Mouse (Mus musculus): ENCODE measurements around the gene Tmem217. TPM values are rescaled to one million over a fixed set of nuclear protein-coding genes. Genes with fewer than 3 reads are reported as not detected.

The Tmem217 gene
- total and polyA plus RNA-seq, 3 experiments: 2.5 to 4.5 TPM; not detected in 1

- TF ChIP-seq E2F4 (IDR thresholded peaks at IDR 0.05; ENCODE audit: borderline replicate concordance, low read depth, low read length) (no peak), MAX (IDR thresholded peaks at IDR 0.05; ENCODE audit: low read length) (peak; percentile 50), NRF1 (IDR thresholded peaks at IDR 0.05; ENCODE audit: insufficient read depth, low read depth, low read length, poor library complexity, severe bottlenecking) (no peak), POLR2AphosphoS2 (IDR thresholded peaks at IDR 0.05; ENCODE audit: low read length) (no peak), ZKSCAN1 (IDR thresholded peaks at IDR 0.05; ENCODE audit: low read depth, low read length) (peak; percentile 73; the same call in 1 of the 2 replicates), CHD1 (IDR thresholded peaks at IDR 0.05; ENCODE audit: low read depth, low read length) (no peak), SMC3 (IDR thresholded peaks at IDR 0.05; ENCODE audit: low read depth, low read length) (no peak), TCF12 (IDR thresholded peaks at IDR 0.05; ENCODE audit: low read depth, low read length) (0 out of 2 replicates have a peak, but pooled peaks have one; percentile 16), MYC (IDR thresholded peaks at IDR 0.05; ENCODE audit: low read depth, low read length) (no peak), CTCF (IDR thresholded peaks at IDR 0.05 in 2 of 3, conservative IDR thresholded peaks at IDR 0.05 in 1 of 3; ENCODE audit: control insufficient read depth in 1 of 3, insufficient read depth in 1 of 3, low read depth in 2 of 3, low read length in 3 of 3, poor library complexity in 1 of 3, severe bottlenecking in 1 of 3) (no peak), ZMIZ1 (IDR thresholded peaks at IDR 0.05; ENCODE audit: low read depth, low read length) (no peak), MXI1 (IDR thresholded peaks at IDR 0.05; ENCODE audit: low read depth, low read length) (no peak; the same call in 1 of the 2 replicates), GATA1 (IDR thresholded peaks at IDR 0.05; ENCODE audit: low read depth, low read length) (peak; percentile 51; the same call in 1 of the 2 replicates), POLR2AphosphoS5 (IDR thresholded peaks at IDR 0.05; ENCODE audit: borderline replicate concordance, low read depth, low read length) (no peak), BHLHE40 (IDR thresholded peaks at IDR 0.05; ENCODE audit: borderline replicate concordance, low read depth, low read length) (peak; percentile 88)
These were observed 50.0 kb downstream of the Tmem217 start (continued) for GRCm38 (mm10) chr17:29502005-29502668.

DNA sequence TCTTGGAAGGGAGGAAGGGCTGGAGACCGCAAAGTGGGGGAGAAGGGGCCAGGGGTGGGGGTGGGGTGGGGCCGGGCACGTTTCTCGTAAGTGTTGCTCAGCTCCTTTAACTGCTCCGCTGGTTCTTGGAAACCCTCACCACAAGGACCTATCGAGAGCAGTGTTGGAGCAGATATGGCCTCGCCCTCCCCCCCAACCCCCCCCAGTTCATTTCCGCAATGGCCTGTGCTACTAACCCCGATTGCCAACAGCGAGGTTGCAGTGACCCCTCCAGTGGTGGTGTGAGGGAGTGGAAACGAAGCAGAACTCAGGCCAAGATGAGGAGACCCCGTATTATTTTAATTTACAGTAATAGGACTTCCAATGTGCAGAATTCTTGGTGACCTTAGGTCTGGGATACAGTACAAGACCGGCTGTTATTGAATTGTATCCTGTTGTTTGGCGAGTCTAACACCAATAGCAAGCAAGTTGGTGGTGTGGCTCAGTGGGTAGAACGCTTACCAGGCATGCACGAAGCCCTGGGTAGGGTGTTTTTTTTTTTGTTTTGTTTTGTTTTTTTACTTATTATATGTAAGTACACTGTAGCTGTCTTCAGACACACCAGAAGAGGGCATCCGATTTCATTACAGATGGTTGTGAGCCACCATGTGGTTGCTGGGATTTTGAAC is 51.2 kb downstream of the Tmem217 start:
- peak overlapping the region; percentile 65 for H3K9ac ChIP-seq (ENCODE audit: control insufficient read depth, low read depth, low read length, poor library complexity, severe bottlenecking)
- H3K4me1 ChIP-seq (ENCODE audit: control insufficient read depth in 1 of 2, insufficient read depth in 2 of 2, low read length in 2 of 2): peaks cover 4 to 51% of the 10 kb centered on the region in 2 experiments; a peak in 3 of 4 replicates
- H3K27ac ChIP-seq (ENCODE audit: control insufficient read depth, low read depth, low read length): peak overlapping the region; percentile 100
- TF ChIP-seq POLR2AphosphoS5 (IDR thresholded peaks at IDR 0.05; ENCODE audit: borderline replicate concordance, low read depth, low read length): no peak
- peak; percentile 77 for TF ChIP-seq GATA1 (IDR thresholded peaks at IDR 0.05; ENCODE audit: low read depth, low read length)
- TF ChIP-seq ZKSCAN1 (IDR thresholded peaks at IDR 0.05; ENCODE audit: low read depth, low read length): no peak
- TF ChIP-seq ZC3H11A (IDR thresholded peaks at IDR 0.05; ENCODE audit: low read depth, low read length): no peak
- peak; percentile 66 for TF ChIP-seq TBP (IDR thresholded peaks at IDR 0.05; ENCODE audit: low read depth, low read length)
- 0 out of 2 replicates have a peak, but pooled peaks have one; percentile 14 for TF ChIP-seq MXI1 (IDR thresholded peaks at IDR 0.05; ENCODE audit: low read depth, low read length)
- TF ChIP-seq SMC3 (IDR thresholded peaks at IDR 0.05; ENCODE audit: low read depth, low read length): no peak
- peak; percentile 27; the same call in 1 of the 2 replicates for TF ChIP-seq MAX (IDR thresholded peaks at IDR 0.05; ENCODE audit: low read length)
- no peak for TF ChIP-seq JUND (IDR thresholded peaks at IDR 0.05; ENCODE audit: low read depth, low read length)
- TF ChIP-seq NRF1 (IDR thresholded peaks at IDR 0.05; ENCODE audit: insufficient read depth, low read depth, low read length, poor library complexity, severe bottlenecking): no peak
- TF ChIP-seq MAZ (IDR thresholded peaks at IDR 0.05; ENCODE audit: low read depth, low read length): peak; percentile 90
- TF ChIP-seq KAT2A (conservative IDR thresholded peaks at IDR 0.05; ENCODE audit: low read depth, low read length): no peak
- TF ChIP-seq TAL1 (IDR thresholded peaks at IDR 0.05; ENCODE audit: low read length): peak; percentile 62
- no peak for TF ChIP-seq USF2 (IDR thresholded peaks at IDR 0.05; ENCODE audit: borderline replicate concordance in 1 of 2, insufficient read depth in 1 of 2, low read depth in 1 of 2, low read length in 2 of 2)
- no peak for TF ChIP-seq UBTF (IDR thresholded peaks at IDR 0.05; ENCODE audit: borderline replicate concordance, insufficient read depth, low read depth, low read length)
- TF ChIP-seq RAD21 (IDR thresholded peaks at IDR 0.05; ENCODE audit: low read depth, low read length): no peak; the same call in 1 of the 2 replicates
- 0 out of 2 replicates have a peak, but pooled peaks have one; percentile 28 for TF ChIP-seq MYC (IDR thresholded peaks at IDR 0.05; ENCODE audit: low read depth, low read length)
- no peak for TF ChIP-seq ZMIZ1 (IDR thresholded peaks at IDR 0.05; ENCODE audit: low read depth, low read length)
- TF ChIP-seq CHD1 (IDR thresholded peaks at IDR 0.05; ENCODE audit: low read depth, low read length): no peak
- TF ChIP-seq ETS1 (IDR thresholded peaks at IDR 0.05; ENCODE audit: low read depth, low read length): peak; percentile 88
- peak in 1 of 2 experiments; percentile 38; a peak in 2 of 4 replicates for TF ChIP-seq POLR2A (IDR thresholded peaks at IDR 0.05; ENCODE audit: control insufficient read depth in 1 of 2, insufficient read depth in 1 of 2, low read depth in 1 of 2, low read length in 2 of 2, poor library complexity in 1 of 2)
- TF ChIP-seq USF1 (IDR thresholded peaks at IDR 0.05; ENCODE audit: low read depth, low read length): no peak
- no peak for TF ChIP-seq NELFE (IDR thresholded peaks at IDR 0.05; ENCODE audit: low read depth, low read length)
- peak; percentile 89 for TF ChIP-seq SIN3A (IDR thresholded peaks at IDR 0.05; ENCODE audit: low read length)
- TF ChIP-seq CTCF (IDR thresholded peaks at IDR 0.05 in 2 of 3, conservative IDR thresholded peaks at IDR 0.05 in 1 of 3; ENCODE audit: control insufficient read depth in 1 of 3, insufficient read depth in 1 of 3, low read depth in 2 of 3, low read length in 3 of 3, poor library complexity in 1 of 3, severe bottlenecking in 1 of 3): peak in 2 of 3 experiments; percentile 18 to 24; a peak in 2 of 6 replicates

More for the DNA sequence above, 51.2 kb downstream of the Tmem217 start:
- Histone ChIP-seq H3K79me2 (ENCODE audit: control insufficient read depth, insufficient read depth, low read length, poor library complexity) (no peaks in the 10 kb centered on the region; the same call in 1 of the 2 replicates), H3K9me3 (replicated peaks; ENCODE audit: insufficient read depth, low read length) (no peaks in the 10 kb centered on the region), H3K4me3 (ENCODE audit: control insufficient read depth in 1 of 2, insufficient read depth in 1 of 2, low read depth in 2 of 2, low read length in 2 of 2) (peak overlapping the region in 1 of 2 experiments; percentile 10; a peak in 1 of 4 replicates), H3K36me3 (ENCODE audit: control insufficient read depth in 1 of 2, insufficient read depth in 2 of 2, low read length in 2 of 2) (peaks cover 0 to 45% of the 10 kb centered on the region in 2 experiments; a peak in 2 of 4 replicates), H3K27me3 (ENCODE audit: control insufficient read depth in 1 of 2, insufficient read depth in 2 of 2, low read length in 2 of 2) (no peaks in the 10 kb centered on the region)
- DNase-seq (ENCODE audit: low read depth, low spot score): peak; percentile 95
